Mouse (Mus musculus) hindbrain, embryonic 12.5 days (tissue): Measurements from ENCODE around the gene Micu1. TPM values are rescaled to one million over a fixed set of nuclear protein-coding genes. Genes with fewer than 3 reads are reported as not detected.
"Not testable (repeated sequence)": the region's sequence is repeated elsewhere in the genome, so short reads cannot be mapped to it uniquely, and the experiment has no call there.

Experiments
- ATAC-seq: fragments of 200-750 bp; cut with Nextera tagmentation; 2 replicates; pipeline ENCODE4 v1.8.0; 2017; ENCODE audit warnings: moderate TSS enrichment; ENCODE audit not compliant: low FRiP score
- H3K27ac ChIP-seq: fragments of 300-500 bp; sonication (generic); 2 replicates; pipeline ENCODE4 v1.5.1; 2016; ENCODE audit warnings: mild to moderate bottlenecking
- H3K27me3 ChIP-seq: fragments of 300-500 bp; sonication (generic); 2 replicates; pipeline ENCODE4 v1.6.1; 2016; ENCODE audit warnings: mild to moderate bottlenecking
- H3K36me3 ChIP-seq: fragments of 300-500 bp; sonication (generic); 2 replicates; pipeline ENCODE4 v1.6.1; 2016; ENCODE audit warnings: mild to moderate bottlenecking
- H3K4me1 ChIP-seq: fragments of 300-500 bp; sonication (generic); 2 replicates; pipeline ENCODE4 v1.6.1; 2016
- H3K4me2 ChIP-seq: fragments of 300-500 bp; sonication (generic); replicated peaks from 2 replicates; pipeline ENCODE4 v1.6.1; 2016; ENCODE audit warnings: mild to moderate bottlenecking
- H3K4me3 ChIP-seq: fragments of 300-500 bp; sonication (generic); 2 replicates; pipeline ENCODE4 v1.5.1; 2016; ENCODE audit warnings: mild to moderate bottlenecking
- H3K9ac ChIP-seq: fragments of 300-500 bp; sonication (generic); 2 replicates; pipeline ENCODE4 v1.6.1; 2016; ENCODE audit warnings: mild to moderate bottlenecking, moderate library complexity
- H3K9me3 ChIP-seq: fragments of 300-500 bp; sonication (generic); replicated peaks from 2 replicates; pipeline ENCODE4 v1.6.1; 2016; ENCODE audit warnings: mild to moderate bottlenecking
- WGBS: fragments of 180-500 bp; shearing (Covaris S2); methylation state at CpG from one replicate; pipeline ENCODE4 v1.1.7; 2016; 5-methylcytosine and 5-hydroxymethylcytosine counted together
- polyA plus RNA-seq: library from polyadenylated mRNA; unstranded; fragments of >200 nt; fragmentation: Nextera tagmentation; extraction: Ambion mirVana; gene quantifications from 2 replicates; pipeline ENCODE4 v1.2.1, GENCODE M21; 2016

Gene Micu1
- polyA plus RNA-seq, 1 experiment from 2014 or later: 75.8 TPM

- ATAC-seq: no peak
- no peaks in the 10 kb centered on the region for H3K27me3 ChIP-seq
- H3K4me3 ChIP-seq: no peak overlapping the region
- no peak overlapping the region for H3K9ac ChIP-seq
- no peaks in the 10 kb centered on the region for H3K4me1 ChIP-seq
- H3K9me3 ChIP-seq: no peaks in the 10 kb centered on the region
- H3K4me2 ChIP-seq: no peak overlapping the region
- no peaks in the 10 kb centered on the region for H3K36me3 ChIP-seq
- WGBS: 82% methylated on average over 6 of the region's 6 CpGs
- no peak overlapping the region for H3K27ac ChIP-seq
These were observed 167.8 kb downstream of the Micu1 start for GRCm38 (mm10) chr10:59870038-59870437.

GRCm38 (mm10) chr10:59872651-59873050 lies 170.4 kb downstream of the Micu1 start:
- ATAC-seq: not testable (repeated sequence)

GRCm38 (mm10) chr10:59873206-59873605 lies 170.9 kb downstream of the Micu1 start:
- no peaks in the 10 kb centered on the region for H3K9me3 ChIP-seq
- H3K4me1 ChIP-seq: no peaks in the 10 kb centered on the region
- WGBS: 90% methylated on average over 5 of the region's 5 CpGs

More at GRCm38 (mm10) chr10:59872651-59873050, 170.4 kb downstream of the Micu1 start:
- H3K27me3 ChIP-seq, H3K4me3 ChIP-seq, H3K4me2 ChIP-seq, H3K9ac ChIP-seq, H3K9me3 ChIP-seq, H3K36me3 ChIP-seq, H3K4me1 ChIP-seq, H3K27ac ChIP-seq: not testable (repeated sequence)
- 91% methylated on average over 4 of the region's 4 CpGs for WGBS

GRCm38 (mm10) chr10:59873613-59874012 lies 171.3 kb downstream of the Micu1 start:
- H3K4me2 ChIP-seq: no peak overlapping the region
- no peak overlapping the region for H3K27ac ChIP-seq
- no peak for ATAC-seq
- no peaks in the 10 kb centered on the region for H3K36me3 ChIP-seq
- WGBS: 81% methylated on average over 5 of the region's 5 CpGs
- H3K9me3 ChIP-seq: no peaks in the 10 kb centered on the region
- peaks cover 1% of the 10 kb centered on the region; the same call in 1 of the 2 replicates for H3K4me1 ChIP-seq
- H3K9ac ChIP-seq: no peak overlapping the region
- H3K4me3 ChIP-seq: no peak overlapping the region
- no peaks in the 10 kb centered on the region for H3K27me3 ChIP-seq

More at GRCm38 (mm10) chr10:59873206-59873605, 170.9 kb downstream of the Micu1 start:
- Histone ChIP-seq H3K4me3 (no peak overlapping the region), H3K4me2 (no peak overlapping the region), H3K27ac (no peak overlapping the region), H3K9ac (no peak overlapping the region), H3K36me3 (no peaks in the 10 kb centered on the region), H3K27me3 (no peaks in the 10 kb centered on the region)
- ATAC-seq: no peak

- Histone ChIP-seq H3K4me1 (peaks cover 6% of the 10 kb centered on the region), H3K9me3 (no peaks in the 10 kb centered on the region), H3K9ac (no peak overlapping the region), H3K4me3 (no peak overlapping the region), H3K27ac (no peak overlapping the region), H3K36me3 (no peaks in the 10 kb centered on the region), H3K27me3 (no peaks in the 10 kb centered on the region), H3K4me2 (no peak overlapping the region)
- 31% methylated on average over 1 of the region's 1 CpGs for WGBS
- ATAC-seq: no peak
These were observed 173.1 kb downstream of the Micu1 start for GRCm38 (mm10) chr10:59875396-59875795.

- not testable (repeated sequence) for H3K4me3 ChIP-seq, H3K27me3 ChIP-seq, H3K4me2 ChIP-seq, H3K27ac ChIP-seq, H3K9me3 ChIP-seq, ATAC-seq, H3K36me3 ChIP-seq, H3K9ac ChIP-seq
- 91% methylated on average over 4 of the region's 4 CpGs for WGBS
- peaks cover 14% of the 10 kb centered on the region for H3K4me1 ChIP-seq
These were observed 174.4 kb downstream of the Micu1 start for GRCm38 (mm10) chr10:59876698-59877097.

GRCm38 (mm10) chr10:59877421-59878117 lies 175.3 kb downstream of the Micu1 start:
- no peak overlapping the region for H3K4me2 ChIP-seq
- H3K9me3 ChIP-seq: no peaks in the 10 kb centered on the region
- no peak for ATAC-seq
- no peak overlapping the region for H3K9ac ChIP-seq
- no peak overlapping the region for H3K4me3 ChIP-seq
- no peaks in the 10 kb centered on the region for H3K27me3 ChIP-seq
- peaks cover 14% of the 10 kb centered on the region for H3K4me1 ChIP-seq
- H3K27ac ChIP-seq: no peak overlapping the region
- H3K36me3 ChIP-seq: no peaks in the 10 kb centered on the region
- 80% methylated on average over 15 of the region's 15 CpGs for WGBS

GRCm38 (mm10) chr10:59878823-59879222 lies 176.5 kb downstream of the Micu1 start:
- no peaks in the 10 kb centered on the region for H3K9me3 ChIP-seq
- H3K27me3 ChIP-seq: no peaks in the 10 kb centered on the region
- H3K9ac ChIP-seq: peak overlapping the region; percentile 92; the same call in 1 of the 2 replicates
- no peaks in the 10 kb centered on the region for H3K36me3 ChIP-seq
- 28% methylated on average over 5 of the region's 5 CpGs for WGBS
- H3K4me2 ChIP-seq: peak overlapping the region; percentile 83
- peaks cover 16% of the 10 kb centered on the region for H3K4me1 ChIP-seq
- H3K4me3 ChIP-seq: peak overlapping the region; percentile 57
- peak; percentile 2; the same call in 1 of the 2 replicates for ATAC-seq
- peak overlapping the region; percentile 99 for H3K27ac ChIP-seq

- Histone ChIP-seq H3K36me3 (0 out of 2 replicates have a peak, but pooled peaks cover 2% of the 10 kb centered on the region), H3K9ac (peak within 1 kb of the TSS; percentile 92), H3K27me3 (no peaks in the 10 kb centered on the region), H3K4me2 (peak within 1 kb of the TSS; percentile 83), H3K4me1 (peaks cover 16% of the 10 kb centered on the region), H3K9me3 (no peaks in the 10 kb centered on the region), H3K27ac (peak within 1 kb of the TSS; percentile 99), H3K4me3 (peak within 1 kb of the TSS; percentile 57)
- WGBS: under 1% methylated on average over 80 of the region's 80 CpGs
- peak; percentile 94 for ATAC-seq
These were observed 177.2 kb downstream of the Micu1 start, which contains the start of gene Dnajb12 for GRCm38 (mm10) chr10:59879255-59880028. TSS of gene Dnajb12 (plus strand) at chr10:59879556.

- H3K4me1 ChIP-seq: peaks cover 16% of the 10 kb centered on the region
- peak overlapping the region; percentile 92 for H3K9ac ChIP-seq
- H3K36me3 ChIP-seq: 0 out of 2 replicates have a peak, but pooled peaks cover 6% of the 10 kb centered on the region
- H3K27me3 ChIP-seq: no peaks in the 10 kb centered on the region
- WGBS: under 1% methylated on average over 13 of the region's 13 CpGs
- peak overlapping the region; percentile 99 for H3K27ac ChIP-seq
- H3K9me3 ChIP-seq: no peaks in the 10 kb centered on the region
- peak overlapping the region; percentile 83 for H3K4me2 ChIP-seq
- H3K4me3 ChIP-seq: peak overlapping the region; percentile 57
- ATAC-seq: peak; percentile 54; the same call in 1 of the 2 replicates
These were observed 177.7 kb downstream of the Micu1 start for GRCm38 (mm10) chr10:59880029-59880386.

- no peaks in the 10 kb centered on the region for H3K27me3 ChIP-seq
- ATAC-seq: no peak
- 0 out of 2 replicates have a peak, but pooled peaks cover 11% of the 10 kb centered on the region for H3K36me3 ChIP-seq
- peak overlapping the region; percentile 83 for H3K4me2 ChIP-seq
- peaks cover 16% of the 10 kb centered on the region for H3K4me1 ChIP-seq
- H3K9ac ChIP-seq: no peak overlapping the region
- H3K4me3 ChIP-seq: peak overlapping the region; percentile 57
- no peak overlapping the region for H3K27ac ChIP-seq
- H3K9me3 ChIP-seq: no peaks in the 10 kb centered on the region
- 92% methylated on average over 7 of the region's 7 CpGs for WGBS
These were observed 178.6 kb downstream of the Micu1 start for GRCm38 (mm10) chr10:59880837-59881236.
